Mouse (Mus musculus): ENCODE results near the gene Kirrel2.

The Kirrel2 gene

GRCm38 (mm10) chr7:30450241-30450640, 7.2 kb downstream of the Kirrel2 start:
- DNase-seq (ENCODE audit: low read depth, low spot score): no peak

- DNase-seq (ENCODE audit: low read depth, low spot score): peak; percentile 69
Measured at GRCm38 (mm10) chr7:30444971-30445751, 12.3 kb downstream of the Kirrel2 start, which contains the start of gene Aplp1. Aplp1 (minus strand) TSS chr7:30445535.

GRCm38 (mm10) chr7:30444154-30444970, 13.1 kb downstream of the Kirrel2 start:
- peak; percentile 53 for DNase-seq (ENCODE audit: low read depth, low spot score)

GRCm38 (mm10) chr7:30443696-30444095, 13.8 kb downstream of the Kirrel2 start:
- peak; percentile 56 for DNase-seq (ENCODE audit: low read depth, low spot score)

- peak; percentile 68 for DNase-seq (ENCODE audit: low read depth, low spot score)
Measured at GRCm38 (mm10) chr7:30440697-30441096, 16.8 kb downstream of the Kirrel2 start.

- peak; percentile 52 for DNase-seq (ENCODE audit: low read depth, low spot score)
Measured at GRCm38 (mm10) chr7:30439734-30440133, 17.8 kb downstream of the Kirrel2 start.

GRCm38 (mm10) chr7:30436879-30437278, 20.6 kb downstream of the Kirrel2 start:
- no peak for DNase-seq (ENCODE audit: low read depth, low spot score)

GRCm38 (mm10) chr7:30435156-30435555, 22.3 kb downstream of the Kirrel2 start:
- DNase-seq (ENCODE audit: low read depth, low spot score): no peak

- no peak for DNase-seq (ENCODE audit: low read depth, low spot score)
Measured at GRCm38 (mm10) chr7:30434701-30435100, 22.8 kb downstream of the Kirrel2 start.

GRCm38 (mm10) chr7:30434238-30434637, 23.3 kb downstream of the Kirrel2 start:
- no peak for DNase-seq (ENCODE audit: low read depth, low spot score)

GRCm38 (mm10) chr7:30431793-30432192, 25.7 kb downstream of the Kirrel2 start:
- DNase-seq (ENCODE audit: low read depth, low spot score): peak; percentile 86

GRCm38 (mm10) chr7:30430191-30430590, 27.3 kb downstream of the Kirrel2 start:
- no peak for DNase-seq (ENCODE audit: low read depth, low spot score)

GRCm38 (mm10) chr7:30429327-30429726, 28.2 kb downstream of the Kirrel2 start:
- DNase-seq (ENCODE audit: low read depth, low spot score): no peak

- peak; percentile 90 for DNase-seq (ENCODE audit: low read depth, low spot score)
Measured at GRCm38 (mm10) chr7:30423071-30423641, 34.3 kb downstream of the Kirrel2 start.

GRCm38 (mm10) chr7:30422560-30422959, 34.9 kb downstream of the Kirrel2 start:
- DNase-seq (ENCODE audit: low read depth, low spot score): peak; percentile 76

- peak; percentile 98 for DNase-seq (ENCODE audit: low read depth, low spot score)
Measured at GRCm38 (mm10) chr7:30421890-30422435, 35.5 kb downstream of the Kirrel2 start.

- peak; percentile 94 for DNase-seq (ENCODE audit: low read depth, low spot score)
Measured at GRCm38 (mm10) chr7:30421175-30421889, 36.2 kb downstream of the Kirrel2 start, which contains the start of gene Nfkbid. Nfkbid (plus strand) TSS chr7:30421732.

- no peak for DNase-seq (ENCODE audit: low read depth, low spot score)
Measured at GRCm38 (mm10) chr7:30420673-30421072, 36.8 kb downstream of the Kirrel2 start.

- peak; percentile 85 for DNase-seq (ENCODE audit: low read depth, low spot score)
Measured at GRCm38 (mm10) chr7:30419561-30420499, 37.7 kb downstream of the Kirrel2 start, which contains the start of gene Hcst. Hcst (minus strand) TSS chr7:30419854.

GRCm38 (mm10) chr7:30417856-30418255, 39.6 kb downstream of the Kirrel2 start:
- DNase-seq (ENCODE audit: low read depth, low spot score): peak; percentile 79
